Mouse (Mus musculus) embryonic facial prominence, embryonic 13.5 days (tissue): ENCODE data around the gene Dyrk1a. TPM values are rescaled to one million over a fixed set of nuclear protein-coding genes. Genes with fewer than 3 reads are reported as not detected.

Source experiments
- ATAC-seq: fragments of 200-750 bp; cut with Nextera tagmentation; 2 replicates; pipeline ENCODE4 v1.8.0; 2017; ENCODE audit warnings: low read depth; ENCODE audit not compliant: insufficient number of reproducible peaks, insufficient read depth, low FRiP score, low TSS enrichment
- H3K27ac ChIP-seq: fragments of 300-500 bp; sonication (generic); 2 replicates; pipeline ENCODE4 v1.5.1; 2015; ENCODE audit warnings: moderate library complexity, mild to moderate bottlenecking, inconsistent platforms
- H3K27me3 ChIP-seq: fragments of 300-500 bp; sonication (generic); 2 replicates; pipeline ENCODE4 v1.6.1; 2015; ENCODE audit warnings: mild to moderate bottlenecking, inconsistent platforms
- H3K36me3 ChIP-seq: fragments of 300-500 bp; sonication (generic); 2 replicates; pipeline ENCODE4 v1.6.1; 2015; ENCODE audit warnings: mild to moderate bottlenecking, inconsistent platforms
- H3K4me1 ChIP-seq: fragments of 300-500 bp; sonication (generic); 2 replicates; pipeline ENCODE4 v1.6.1; 2015; ENCODE audit warnings: inconsistent platforms
- H3K4me2 ChIP-seq: fragments of 300-500 bp; sonication (generic); 2 replicates; pipeline ENCODE4 v1.6.1; 2015; ENCODE audit warnings: moderate library complexity, mild to moderate bottlenecking, inconsistent platforms
- H3K4me3 ChIP-seq: fragments of 300-500 bp; sonication (generic); 2 replicates; pipeline ENCODE4 v1.5.1; 2015; ENCODE audit warnings: mild to moderate bottlenecking, inconsistent platforms
- H3K9ac ChIP-seq: fragments of 300-500 bp; sonication (generic); 2 replicates; pipeline ENCODE4 v1.6.1; 2015; ENCODE audit warnings: mild to moderate bottlenecking, inconsistent platforms
- H3K9me3 ChIP-seq: fragments of 300-500 bp; sonication (generic); 2 replicates; pipeline ENCODE4 v1.6.1; 2016; ENCODE audit warnings: inconsistent platforms
- WGBS: fragments of 180-500 bp; shearing (Covaris S2); methylation state at CpG from one replicate; pipeline ENCODE4 v1.1.7; 2015; ENCODE audit warnings: mixed read lengths; 5-methylcytosine and 5-hydroxymethylcytosine counted together
- polyA plus RNA-seq: library from polyadenylated mRNA; unstranded; fragments of >200 nt; fragmentation: Nextera tagmentation; extraction: Ambion mirVana; gene quantifications from 2 replicates; pipeline ENCODE4 v1.2.1, GENCODE M21; 2015

The Dyrk1a gene
- polyA plus RNA-seq, 1 experiment from 2014 or later, result 11.0 TPM

- Histone ChIP-seq H3K4me1 (no peaks in the 10 kb centered on the region), H3K27me3 (no peaks in the 10 kb centered on the region), H3K27ac (peak overlapping the region; percentile 28; the same call in 1 of the 2 replicates), H3K4me2 (no peak overlapping the region), H3K9ac (no peak overlapping the region), H3K36me3 (no peaks in the 10 kb centered on the region), H3K9me3 (no peaks in the 10 kb centered on the region), H3K4me3 (no peak overlapping the region)
- WGBS, result 78% methylated on average over 7 of the region's 7 CpGs
- ATAC-seq, result no peak
Observed at GRCm38 (mm10) chr16:94559782-94560181, 10.0 kb upstream of the Dyrk1a start.

GRCm38 (mm10) chr16:94560618-94561017 lies 9.2 kb upstream of the Dyrk1a start:
- H3K4me2 ChIP-seq, result no peak overlapping the region
- H3K9ac ChIP-seq, result no peak overlapping the region
- H3K4me3 ChIP-seq, result no peak overlapping the region
- no peak for ATAC-seq
- H3K27me3 ChIP-seq, result no peaks in the 10 kb centered on the region
- no peak overlapping the region for H3K27ac ChIP-seq
- H3K9me3 ChIP-seq, result no peaks in the 10 kb centered on the region
- no peaks in the 10 kb centered on the region for H3K4me1 ChIP-seq
- H3K36me3 ChIP-seq, result no peaks in the 10 kb centered on the region
- 82% methylated on average over 5 of the region's 5 CpGs for WGBS

GRCm38 (mm10) chr16:94566124-94566523 lies 3.7 kb upstream of the Dyrk1a start:
- H3K9ac ChIP-seq, result no peak overlapping the region
- WGBS, result 59% methylated on average over 8 of the region's 8 CpGs
- no peaks in the 10 kb centered on the region for H3K9me3 ChIP-seq
- no peaks in the 10 kb centered on the region for H3K27me3 ChIP-seq
- H3K4me2 ChIP-seq, result no peak overlapping the region
- no peak for ATAC-seq
- peak overlapping the region; percentile 48; the same call in 1 of the 2 replicates for H3K27ac ChIP-seq
- no peak overlapping the region for H3K4me3 ChIP-seq
- H3K36me3 ChIP-seq, result no peaks in the 10 kb centered on the region
- H3K4me1 ChIP-seq, result peaks cover 7% of the 10 kb centered on the region; the same call in 1 of the 2 replicates

DNA sequence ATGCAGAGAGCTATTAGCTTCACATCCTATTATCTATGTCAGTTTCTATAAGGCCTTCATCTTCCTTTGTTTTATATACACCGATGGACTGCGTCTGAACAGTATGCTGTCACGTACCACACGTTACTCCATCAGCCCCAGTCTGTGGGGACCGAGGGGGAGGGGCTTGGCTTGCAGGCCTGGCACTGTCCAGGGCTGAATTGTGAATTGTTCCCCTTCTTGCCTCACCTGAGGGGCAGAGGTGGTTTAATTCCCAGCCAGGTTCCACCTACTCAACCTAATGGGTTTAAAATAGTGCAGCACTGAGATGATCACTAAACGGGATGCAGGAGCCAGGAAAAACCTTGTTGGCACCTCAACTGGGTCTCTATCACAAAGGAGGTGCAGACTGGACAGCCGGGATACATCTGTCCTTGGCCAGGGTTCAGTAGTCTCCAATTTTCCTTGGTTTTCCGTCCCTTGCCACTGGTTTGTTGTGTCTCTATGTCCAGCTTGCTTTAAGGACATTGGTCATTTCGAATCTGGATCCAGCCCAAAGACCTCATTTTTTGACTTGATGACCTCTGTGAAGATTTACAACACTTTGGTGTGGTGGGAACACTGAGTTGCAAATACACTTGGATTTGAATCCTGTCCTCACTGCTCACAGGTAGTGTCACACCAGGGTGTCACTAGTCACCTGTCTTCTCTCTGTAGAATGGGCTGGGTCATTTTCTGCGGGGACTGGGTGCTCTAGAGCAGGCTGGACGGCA lies 2.8 kb upstream of the Dyrk1a start:
- no peak overlapping the region for H3K4me3 ChIP-seq
- H3K4me1 ChIP-seq, result peaks cover 13% of the 10 kb centered on the region
- H3K9me3 ChIP-seq, result no peaks in the 10 kb centered on the region
- ATAC-seq, result no peak
- H3K4me2 ChIP-seq, result no peak overlapping the region
- 85% methylated on average over 11 of the region's 11 CpGs for WGBS
- H3K9ac ChIP-seq, result no peak overlapping the region
- no peaks in the 10 kb centered on the region for H3K27me3 ChIP-seq
- H3K36me3 ChIP-seq, result no peaks in the 10 kb centered on the region
- H3K27ac ChIP-seq, result no peak overlapping the region

DNA sequence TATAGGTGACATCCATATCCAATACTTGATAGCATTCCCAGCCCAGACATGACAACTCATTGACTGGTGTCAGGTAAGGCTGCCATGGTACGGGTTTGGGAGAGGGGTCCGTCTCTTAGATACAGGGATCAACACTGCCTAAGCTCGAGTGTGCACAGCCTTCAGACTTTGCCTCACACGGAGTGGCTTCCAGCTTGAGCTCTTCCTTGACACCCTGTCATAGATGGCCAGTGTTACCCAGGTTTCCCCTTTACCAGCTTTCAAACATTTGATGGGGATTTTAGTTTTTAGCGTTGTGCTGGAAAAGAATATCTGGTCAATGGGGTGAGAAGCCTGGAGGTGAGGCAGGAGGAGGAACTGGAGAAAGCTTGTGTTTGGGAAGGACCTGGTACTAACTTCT lies 2.1 kb upstream of the Dyrk1a start:
- Histone ChIP-seq H3K4me2 (no peak overlapping the region), H3K9ac (no peak overlapping the region), H3K27me3 (no peaks in the 10 kb centered on the region), H3K9me3 (no peaks in the 10 kb centered on the region), H3K36me3 (no peaks in the 10 kb centered on the region), H3K4me1 (peaks cover 20% of the 10 kb centered on the region), H3K4me3 (no peak overlapping the region), H3K27ac (no peak overlapping the region; the same call in 1 of the 2 replicates)
- 69% methylated on average over 5 of the region's 5 CpGs for WGBS
- ATAC-seq, result no peak

DNA sequence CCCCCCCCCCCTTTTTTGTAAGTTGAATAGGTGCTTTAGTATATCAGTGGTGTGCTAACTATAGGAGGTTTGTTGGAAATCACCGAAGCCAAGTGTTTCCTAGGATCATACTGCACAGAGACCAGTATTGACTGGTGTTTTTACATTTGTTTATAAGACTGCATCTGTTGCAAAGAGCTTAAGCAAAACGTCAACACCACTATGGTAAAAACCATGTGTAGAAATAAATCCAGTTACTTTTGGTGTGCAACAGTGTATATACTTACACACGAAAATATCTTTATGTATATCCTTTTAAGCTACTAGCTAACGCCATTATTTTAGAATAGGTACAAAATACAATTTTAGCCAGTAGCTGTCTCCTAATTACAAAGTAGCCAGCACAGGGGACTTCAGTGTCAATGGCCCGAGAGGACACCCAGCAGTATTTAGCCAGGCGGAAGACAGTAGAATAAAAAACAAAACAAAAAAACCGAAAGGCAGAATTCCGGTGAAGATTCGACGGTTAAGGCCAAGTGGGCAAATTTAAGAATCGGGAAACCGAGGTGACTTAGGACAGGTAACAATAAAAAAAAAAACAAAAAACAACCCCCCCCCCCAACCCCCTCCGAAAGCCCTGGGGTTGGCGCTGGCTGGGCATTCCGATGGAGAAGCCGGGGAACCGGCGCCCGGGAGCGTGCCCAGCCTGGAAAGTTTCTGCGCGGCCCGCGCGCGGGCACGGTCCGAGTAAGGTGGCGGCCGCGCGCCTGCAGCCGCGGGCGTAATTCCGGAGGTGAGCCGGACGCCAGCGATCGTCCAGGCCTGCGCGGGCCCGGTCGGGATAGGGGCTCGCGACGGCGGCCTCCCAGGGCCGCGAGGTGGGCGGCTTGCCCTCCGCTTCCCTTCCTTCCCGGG lies 1.2 kb upstream of the Dyrk1a start:
- WGBS, result 3% methylated on average over 38 of the region's 53 CpGs
- no peaks in the 10 kb centered on the region for H3K27me3 ChIP-seq

GRCm38 (mm10) chr16:94570361-94571041 lies 691 bp downstream of the Dyrk1a start:
- H3K9me3 ChIP-seq, result no peaks in the 10 kb centered on the region
- no peak for ATAC-seq
- H3K27ac ChIP-seq, result peak overlapping the region; percentile 100
- no peaks in the 10 kb centered on the region for H3K36me3 ChIP-seq
- no peaks in the 10 kb centered on the region for H3K27me3 ChIP-seq
- peak overlapping the region; percentile 100 for H3K9ac ChIP-seq
- peak overlapping the region; percentile 73 for H3K4me2 ChIP-seq
- peaks cover 34% of the 10 kb centered on the region for H3K4me1 ChIP-seq
- WGBS, result under 1% methylated on average over 56 of the region's 88 CpGs
- peak overlapping the region; percentile 98 for H3K4me3 ChIP-seq

More for the DNA sequence above, 1.2 kb upstream of the Dyrk1a start:
- H3K27ac ChIP-seq, result peak overlapping the region; percentile 100
- H3K4me2 ChIP-seq, result peak overlapping the region; percentile 62
- H3K36me3 ChIP-seq, result no peaks in the 10 kb centered on the region
- H3K9ac ChIP-seq, result peak overlapping the region; percentile 83
- peak; percentile 72 for ATAC-seq
- peak overlapping the region; percentile 98 for H3K4me3 ChIP-seq
- H3K4me1 ChIP-seq, result peaks cover 25% of the 10 kb centered on the region
- H3K9me3 ChIP-seq, result no peaks in the 10 kb centered on the region

GRCm38 (mm10) chr16:94571111-94571993 lies 1.5 kb downstream of the Dyrk1a start:
- H3K4me2 ChIP-seq, result peak overlapping the region; percentile 73
- peak overlapping the region; percentile 98 for H3K4me3 ChIP-seq
- peaks cover 42% of the 10 kb centered on the region for H3K4me1 ChIP-seq
- H3K27ac ChIP-seq, result peak overlapping the region; percentile 100
- WGBS, result 26% methylated on average over 10 of the region's 10 CpGs
- no peak for ATAC-seq
- H3K9me3 ChIP-seq, result no peaks in the 10 kb centered on the region
- no peaks in the 10 kb centered on the region for H3K36me3 ChIP-seq
- peak overlapping the region; percentile 100 for H3K9ac ChIP-seq
- no peaks in the 10 kb centered on the region for H3K27me3 ChIP-seq

GRCm38 (mm10) chr16:94572422-94572821 lies 2.6 kb downstream of the Dyrk1a start:
- H3K4me1 ChIP-seq, result peaks cover 53% of the 10 kb centered on the region
- H3K4me3 ChIP-seq, result peak overlapping the region; percentile 16
- H3K27ac ChIP-seq, result no peak overlapping the region
- peak overlapping the region; percentile 47 for H3K4me2 ChIP-seq
- H3K36me3 ChIP-seq, result no peaks in the 10 kb centered on the region
- H3K9me3 ChIP-seq, result no peaks in the 10 kb centered on the region
- no peaks in the 10 kb centered on the region for H3K27me3 ChIP-seq
- 39% methylated on average over 2 of the region's 2 CpGs for WGBS
- peak overlapping the region; percentile 44; the same call in 1 of the 2 replicates for H3K9ac ChIP-seq
- no peak for ATAC-seq

GRCm38 (mm10) chr16:94574025-94574717 lies 4.4 kb downstream of the Dyrk1a start:
- H3K9ac ChIP-seq, result no peak overlapping the region
- WGBS, result 84% methylated on average over 3 of the region's 3 CpGs
- H3K4me3 ChIP-seq, result no peak overlapping the region
- no peaks in the 10 kb centered on the region for H3K9me3 ChIP-seq
- ATAC-seq, result no peak
- no peak overlapping the region for H3K27ac ChIP-seq
- no peaks in the 10 kb centered on the region for H3K27me3 ChIP-seq
- H3K4me1 ChIP-seq, result peaks cover 58% of the 10 kb centered on the region
- H3K4me2 ChIP-seq, result no peak overlapping the region
- H3K36me3 ChIP-seq, result no peaks in the 10 kb centered on the region
